ENCODE assay signal across 8 mouse cellular contexts in the genomic region with DNA sequence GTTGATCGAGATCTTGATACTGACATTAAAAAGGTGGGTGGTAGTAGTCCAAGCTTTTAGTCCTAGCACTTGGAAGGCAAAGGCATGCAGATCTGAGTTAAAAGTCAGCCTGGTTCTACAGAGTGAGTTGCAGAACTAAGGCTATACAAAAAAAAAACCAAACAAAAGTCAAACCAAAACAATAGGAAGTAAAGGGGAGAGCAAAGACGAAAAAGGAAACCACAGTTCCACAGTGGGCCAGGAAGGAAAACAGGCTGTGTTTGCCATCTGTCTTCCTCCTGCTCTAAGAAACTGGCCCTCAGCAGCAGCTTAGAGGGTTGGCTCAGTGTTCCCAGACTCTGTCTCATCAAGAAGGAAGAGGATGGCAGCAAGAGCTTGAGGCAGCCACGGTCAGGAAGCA. TPM values are rescaled to one million over a fixed set of nuclear protein-coding genes. Genes with fewer than 3 reads are reported as not detected.
DNase-seq lines count a peak whose midpoint lies in the region; TF ChIP-seq lines count a peak whose summit lies in the region.

No protein-coding gene starts in this region.

- H3K36me3 ChIP-seq in thymus, adult 2 months (ENCODE audit: control insufficient read depth, insufficient read depth, low read length): peaks cover 49% of the 10 kb centered on the region

- no peak overlapping the region for H3K4me3 ChIP-seq in thymus, adult 2 months (ENCODE audit: control insufficient read depth, insufficient read depth, low read length)

- no peaks in the 10 kb centered on the region for H3K27me3 ChIP-seq in thymus, adult 2 months (ENCODE audit: control insufficient read depth, insufficient read depth, low read length)

- DNase-seq in heart, adult 11 months: peak; percentile 92
- no peak for DNase-seq in heart, postnatal 4 days
- peak; percentile 15 for DNase-seq in thymus, adult 2 months
- DNase-seq in thymus, postnatal 36 days: no peak
- peak; percentile 61 for DNase-seq in layer of hippocampus, adult 9-11 months
- DNase-seq in ovary, postnatal 36 days (ENCODE audit: low spot score): no peak
- no peak for DNase-seq in embryo, embryonic 11 days
- no peak for DNase-seq in adrenal gland, postnatal 14 days

- H3K27ac ChIP-seq in thymus, adult 2 months (ENCODE audit: control insufficient read depth, insufficient read depth, low read length): no peak overlapping the region

- peaks cover 6% of the 10 kb centered on the region for H3K4me1 ChIP-seq in thymus, adult 2 months (replicated peaks; ENCODE audit: control insufficient read depth, insufficient read depth, low read length)

- TF ChIP-seq CTCF in thymus, adult 2 months (IDR thresholded peaks at IDR 0.05; ENCODE audit: borderline replicate concordance, control insufficient read depth, extremely low read depth, insufficient read depth, low read length, poor library complexity): no peak

- no peak for TF ChIP-seq POLR2A in thymus, adult 2 months (IDR thresholded peaks at IDR 0.05; ENCODE audit: control insufficient read depth, extremely low read depth, insufficient read depth, low read length, poor library complexity)

- 4% methylated on average over 3 of the region's 3 CpGs for whole genome bisulfite sequencing in thymus, adult 2 months

RNA-seq across cellular contexts. Expression of gene Dcaf12, which starts 10.4 kb away (rescaled TPM):
- 10 to 100 TPM; 38.5 to 46.0 TPM for total RNA-seq in heart, postnatal 4 days (2021)
- polyA plus RNA-seq in thymus, adult 2 months (2012; rRNA removed): 37.7 and 42.9 TPM in 2 replicates
- 53.7 and 57.3 TPM in 2 replicates for total RNA-seq in adrenal gland, postnatal 14 days (2021)

RNA-seq across cellular contexts. Expression of gene Ubap2, which starts 29.4 kb away (rescaled TPM):
- 10 to 100 TPM; 79.9 to 89.9 TPM for total RNA-seq in heart, postnatal 4 days (2021)
- 183 and 221 TPM in 2 replicates for polyA plus RNA-seq in thymus, adult 2 months (2012; rRNA removed)
- 42.1 and 44.8 TPM in 2 replicates for total RNA-seq in adrenal gland, postnatal 14 days (2021)

RNA-seq across cellular contexts. Expression of gene Ubap1, which starts 44.5 kb away (rescaled TPM):
- 10 to 100 TPM; 35.1 to 38.4 TPM for total RNA-seq in heart, postnatal 4 days (2021)
- 23.1 and 29.2 TPM in 2 replicates for polyA plus RNA-seq in thymus, adult 2 months (2012; rRNA removed)
- 38.5 and 52.1 TPM in 2 replicates for total RNA-seq in adrenal gland, postnatal 14 days (2021)

Comparison
In these comparisons a context has a peak if more than half of its experiments do, and no peak if none do; other contexts are left out.
1. DNase-seq: peak in heart, adult 11 months (single experiment), thymus, adult 2 months (single experiment) and layer of hippocampus, adult 9-11 months (single experiment); none in heart, postnatal 4 days (single experiment), thymus, postnatal 36 days (0 of 2), ovary, postnatal 36 days (single experiment), embryo, embryonic 11 days (single experiment) and adrenal gland, postnatal 14 days (single experiment).